15 mouse cellular contexts compared by ENCODE assay signal in genomic region chr4:124292254-124292653, GRCm38 (mm10).
A peak's percentile ranks its signal among the peaks of the same experiment; 100 is the strongest.
DNase-seq lines count a peak whose midpoint lies in the region; ATAC-seq and TF ChIP-seq lines count a peak whose summit lies in the region.
"Had no signal": no experiment of that assay in that cellular context is flagged by ENCODE, and none has a peak within 500 bp of the region (broad histone marks: within the 10 kb centered on the region; RNA-seq: fewer than 3 reads in every experiment).

No protein-coding gene starts in this region.

- DNase-seq in lung, embryonic 14.5 days = peak; percentile 77
- no peak for DNase-seq in lung, postnatal 36 days
- DNase-seq in hindbrain, embryonic 11.5 days (ENCODE audit: low spot score) = peak; percentile 56
- DNase-seq in gastrocnemius, postnatal 10 days = no peak
- no peak for DNase-seq in urinary bladder, postnatal 36 days (ENCODE audit: low spot score in 2 of 2)
- DNase-seq in left cerebral cortex, postnatal 25 days (ENCODE audit: low spot score in 2 of 2) = no peak
- DNase-seq: adrenal gland, postnatal 10 days; cerebellum, adult 11 months; gastrocnemius, postnatal 36 days; heart, postnatal 14 days; liver had no signal

- no peak for TF ChIP-seq CTCF in lung, embryonic 14.5 days (IDR thresholded peaks at IDR 0.05; ENCODE audit: low read depth)

- intact Hi-C loops in left cerebral cortex, postnatal 25 days (cut with DNase I) = no loop called here

- H3K27ac ChIP-seq in lung, embryonic 14.5 days (ENCODE audit: low read depth) = no peak overlapping the region
- no peak overlapping the region for H3K27ac ChIP-seq in embryonic facial prominence, embryonic 13.5 days
- no peak overlapping the region; the same call in 1 of the 2 replicates for H3K27ac ChIP-seq in hindbrain, embryonic 11.5 days (ENCODE audit: low read depth, low read length)
- no peak overlapping the region for H3K27ac ChIP-seq in midbrain, embryonic 16.5 days (ENCODE audit: low read length)
- H3K27ac ChIP-seq: kidney, embryonic 15.5 days had no signal

- H3K9me3 ChIP-seq in lung, embryonic 14.5 days (ENCODE audit: low read depth, low read length) = no peaks in the 10 kb centered on the region
- no peaks in the 10 kb centered on the region for H3K9me3 ChIP-seq in embryonic facial prominence, embryonic 13.5 days
- no peaks in the 10 kb centered on the region for H3K9me3 ChIP-seq in hindbrain, embryonic 11.5 days (ENCODE audit: control insufficient read depth, low read length)
- no peaks in the 10 kb centered on the region for H3K9me3 ChIP-seq in midbrain, embryonic 16.5 days (replicated peaks; ENCODE audit: control insufficient read depth, low read length, poor library complexity, severe bottlenecking)
- H3K9me3 ChIP-seq: kidney, embryonic 15.5 days had no signal

- no peak overlapping the region for H3K4me3 ChIP-seq in lung, embryonic 14.5 days (ENCODE audit: low read depth, low read length)
- H3K4me3 ChIP-seq in embryonic facial prominence, embryonic 13.5 days = no peak overlapping the region
- H3K4me3 ChIP-seq in hindbrain, embryonic 11.5 days (ENCODE audit: low read depth, low read length) = no peak overlapping the region
- H3K4me3 ChIP-seq in midbrain, embryonic 16.5 days (ENCODE audit: low read depth, low read length) = no peak overlapping the region
- H3K4me3 ChIP-seq: kidney, embryonic 15.5 days had no signal

- H3K4me1 ChIP-seq in lung, embryonic 14.5 days (ENCODE audit: insufficient read depth) = no peaks in the 10 kb centered on the region
- peaks cover 13% of the 10 kb centered on the region for H3K4me1 ChIP-seq in embryonic facial prominence, embryonic 13.5 days
- peaks cover 4% of the 10 kb centered on the region for H3K4me1 ChIP-seq in hindbrain, embryonic 11.5 days (replicated peaks; ENCODE audit: control insufficient read depth, insufficient read depth, low read length)
- H3K4me1 ChIP-seq in midbrain, embryonic 16.5 days (ENCODE audit: control insufficient read depth, insufficient read depth, low read length) = no peaks in the 10 kb centered on the region; the same call in 1 of the 2 replicates

- no peaks in the 10 kb centered on the region for H3K36me3 ChIP-seq in lung, embryonic 14.5 days (ENCODE audit: insufficient read depth)
- H3K36me3 ChIP-seq in embryonic facial prominence, embryonic 13.5 days = no peaks in the 10 kb centered on the region
- H3K36me3 ChIP-seq in hindbrain, embryonic 11.5 days (ENCODE audit: control insufficient read depth, insufficient read depth, low read length) = no peaks in the 10 kb centered on the region
- no peaks in the 10 kb centered on the region for H3K36me3 ChIP-seq in midbrain, embryonic 16.5 days (ENCODE audit: control insufficient read depth, insufficient read depth, low read length)
- H3K36me3 ChIP-seq: kidney, embryonic 15.5 days had no signal

- no peak overlapping the region for H3K4me2 ChIP-seq in lung, embryonic 14.5 days
- peak overlapping the region; percentile 22 for H3K4me2 ChIP-seq in embryonic facial prominence, embryonic 13.5 days
- no peak overlapping the region for H3K4me2 ChIP-seq in hindbrain, embryonic 11.5 days (replicated peaks; ENCODE audit: low read depth, low read length)
- H3K4me2 ChIP-seq in midbrain, embryonic 16.5 days (ENCODE audit: low read length) = peak overlapping the region; percentile 11; the same call in 1 of the 2 replicates
- H3K4me2 ChIP-seq: kidney, embryonic 15.5 days had no signal

- WGBS in lung, embryonic 14.5 days = 23% methylated on average over 17 of the region's 17 CpGs
- 30% methylated on average over 17 of the region's 17 CpGs for WGBS in embryonic facial prominence, embryonic 13.5 days
- WGBS in hindbrain, embryonic 11.5 days = 22% methylated on average over 17 of the region's 17 CpGs
- 5% methylated on average over 17 of the region's 17 CpGs for WGBS in midbrain, embryonic 16.5 days

- H3K27me3 ChIP-seq in lung, embryonic 14.5 days (ENCODE audit: insufficient read depth, low read length) = no peaks in the 10 kb centered on the region
- no peaks in the 10 kb centered on the region for H3K27me3 ChIP-seq in embryonic facial prominence, embryonic 13.5 days
- no peaks in the 10 kb centered on the region for H3K27me3 ChIP-seq in hindbrain, embryonic 11.5 days (ENCODE audit: control insufficient read depth, insufficient read depth, low read length)
- H3K27me3 ChIP-seq in midbrain, embryonic 16.5 days (ENCODE audit: control insufficient read depth, insufficient read depth, low read depth, low read length) = no peaks in the 10 kb centered on the region

- ATAC-seq in lung, embryonic 14.5 days (ENCODE audit: insufficient read depth) = peak; percentile 87; the same call in 1 of the 2 replicates
- ATAC-seq in embryonic facial prominence, embryonic 13.5 days (ENCODE audit: insufficient number of reproducible peaks, insufficient read depth, low FRiP score, low TSS enrichment, low read depth) = no peak
- peak; percentile 75 for ATAC-seq in hindbrain, embryonic 11.5 days (ENCODE audit: low FRiP score)
- ATAC-seq in midbrain, embryonic 16.5 days = peak; percentile 81
- ATAC-seq: CD4-positive, CD25-positive, alpha-beta regulatory T cell, adult 4 months had no signal

- no peak overlapping the region for H3K9ac ChIP-seq in lung, embryonic 14.5 days
- H3K9ac ChIP-seq in embryonic facial prominence, embryonic 13.5 days = no peak overlapping the region
- H3K9ac ChIP-seq in hindbrain, embryonic 11.5 days (ENCODE audit: low read depth, low read length) = no peak overlapping the region
- H3K9ac ChIP-seq in midbrain, embryonic 16.5 days (ENCODE audit: low read depth, low read length) = no peak overlapping the region
- H3K9ac ChIP-seq: kidney, embryonic 15.5 days had no signal

Comparison
In these comparisons a context has a peak if more than half of its experiments do, and no peak if none do; other contexts are left out.
1. DNase-seq: peak in lung, embryonic 14.5 days (single experiment) and hindbrain, embryonic 11.5 days (single experiment); none in lung, postnatal 36 days (single experiment), gastrocnemius, postnatal 10 days (single experiment), urinary bladder, postnatal 36 days (0 of 2) and left cerebral cortex, postnatal 25 days (0 of 2).
2. H3K4me2 ChIP-seq: peak in embryonic facial prominence, embryonic 13.5 days (single experiment) and midbrain, embryonic 16.5 days (single experiment); none in lung, embryonic 14.5 days (single experiment) and hindbrain, embryonic 11.5 days (single experiment).